In genomic region chr16:18345243-18345642, GRCm38 (mm10) we compare ENCODE assay signal across 8 mouse cellular contexts. TPM values are rescaled to one million over a fixed set of nuclear protein-coding genes. Genes with fewer than 3 reads are reported as not detected.
A peak's percentile ranks its signal among the peaks of the same experiment; 100 is the strongest.
DNase-seq lines count a peak whose midpoint lies in the region; ATAC-seq and TF ChIP-seq lines count a peak whose summit lies in the region.

No protein-coding gene starts in this region.

- peak; percentile 98 for TF ChIP-seq CTCF in liver, embryonic 14.5 days (IDR thresholded peaks at IDR 0.05; ENCODE audit: low read depth)

- H3K9me3 ChIP-seq in liver, embryonic 14.5 days (ENCODE audit: control insufficient read depth, low read length), result no peaks in the 10 kb centered on the region
- H3K9me3 ChIP-seq in neural tube, embryonic 14.5 days (ENCODE audit: control insufficient read depth, low read length), result no peaks in the 10 kb centered on the region

- H3K36me3 ChIP-seq in liver, embryonic 14.5 days (replicated peaks; ENCODE audit: control insufficient read depth, insufficient read depth, low read depth), result no peaks in the 10 kb centered on the region
- no peaks in the 10 kb centered on the region for H3K36me3 ChIP-seq in neural tube, embryonic 14.5 days (ENCODE audit: control insufficient read depth, insufficient read depth, low read length)

- H3K4me2 ChIP-seq in liver, embryonic 14.5 days (ENCODE audit: low read depth), result no peak overlapping the region
- no peak overlapping the region for H3K4me2 ChIP-seq in neural tube, embryonic 14.5 days (ENCODE audit: low read depth, low read length)

- ATAC-seq in liver, embryonic 14.5 days (ENCODE audit: insufficient read depth), result no peak
- ATAC-seq in neural tube, embryonic 14.5 days (ENCODE audit: low read depth), result peak; percentile 12; the same call in 1 of the 2 replicates

- no peak overlapping the region for H3K9ac ChIP-seq in liver, embryonic 14.5 days (replicated peaks)
- no peak overlapping the region for H3K9ac ChIP-seq in neural tube, embryonic 14.5 days (replicated peaks; ENCODE audit: low read depth, low read length)

- intact Hi-C loops in heart, postnatal 10 days (cut with DNase I), result loop anchor here (2.0 to 5.0 kb wide), 3 partner anchors 62 to 272 kb away; partner anchors contain the start of genes Comt and Txnrd2

- H3K27me3 ChIP-seq in liver, embryonic 14.5 days (ENCODE audit: control insufficient read depth, insufficient read depth, low read length), result peaks cover 40% of the 10 kb centered on the region
- H3K27me3 ChIP-seq in neural tube, embryonic 14.5 days (ENCODE audit: control insufficient read depth, insufficient read depth, low read length), result no peaks in the 10 kb centered on the region; the same call in 1 of the 2 replicates

- TF ChIP-seq EP300 in liver, embryonic 14.5 days (IDR thresholded peaks at IDR 0.05; ENCODE audit: low read depth), result no peak

- H3K4me3 ChIP-seq in liver, embryonic 14.5 days (ENCODE audit: insufficient read depth in 1 of 2, low read depth in 2 of 2, low read length in 2 of 2), result no peak overlapping the region
- H3K4me3 ChIP-seq in neural tube, embryonic 14.5 days (ENCODE audit: low read depth, low read length), result no peak overlapping the region

- peaks cover 11 to 33% of the 10 kb centered on the region in 2 experiments for H3K4me1 ChIP-seq in liver, embryonic 14.5 days (replicated peaks; ENCODE audit: control insufficient read depth in 2 of 2, insufficient read depth in 2 of 2, low read length in 1 of 2)
- H3K4me1 ChIP-seq in neural tube, embryonic 14.5 days (ENCODE audit: control insufficient read depth, insufficient read depth, low read length), result peaks cover 34% of the 10 kb centered on the region

- peak; percentile 60 to 75 for DNase-seq in CD8-positive naive resting alpha-beta T cell, adult 2 months (ENCODE audit: low read depth in 2 of 2, low spot score in 2 of 2)
- peak; percentile 98 for DNase-seq in brain, adult 2 months (ENCODE audit: low read depth, low spot score)
- DNase-seq in fibroblast of lung, adult 2 months (ENCODE audit: low read depth), result peak; percentile 91
- DNase-seq in heart, postnatal 10 days, result peak; percentile 92
- peak; percentile 93 to 95 for DNase-seq in kidney, postnatal 36 days
- DNase-seq in liver, embryonic 14.5 days (ENCODE audit: low read depth in 3 of 3, low spot score in 3 of 3), result peak; percentile 64 to 72 (median 69)
- peak; percentile 90 for DNase-seq in testis, postnatal 10 days (ENCODE audit: low spot score)

- H3K27ac ChIP-seq in liver, embryonic 14.5 days, result no peak overlapping the region
- H3K27ac ChIP-seq in neural tube, embryonic 14.5 days (ENCODE audit: low read depth, low read length), result no peak overlapping the region

- 0% methylated on average over 3 of the region's 3 CpGs for WGBS in liver, embryonic 14.5 days (ENCODE audit: insufficient replicate concordance)
- WGBS in neural tube, embryonic 14.5 days, result 10% methylated on average over 3 of the region's 3 CpGs

RNA-seq across cellular contexts. Expression of gene Tango2, which starts 2.7 kb away (rescaled TPM):
- total RNA-seq in heart, postnatal 10 days (2021), result 10 to 100 TPM; 62.7 to 65.3 TPM
- 44.3 and 44.5 TPM in 2 replicates for polyA plus RNA-seq in liver, embryonic 14.5 days (2012; rRNA removed)
- polyA plus RNA-seq in liver, embryonic 14.5 days (2014; fragmentation: Nextera tagmentation; extraction: Ambion mirVana), result 58.8 and 70.3 TPM in 2 replicates
- 99.8 and 114 TPM in 2 replicates for polyA plus RNA-seq in neural tube, embryonic 14.5 days (2014; fragmentation: Nextera tagmentation; extraction: Ambion mirVana)

RNA-seq across cellular contexts. Expression of gene Arvcf, which starts 2.7 kb away (rescaled TPM):
- total RNA-seq in heart, postnatal 10 days (2021), result 10 to 100 TPM; 25.0 to 33.6 TPM
- polyA plus RNA-seq in liver, embryonic 14.5 days (2012; rRNA removed), result 6.0 and 6.4 TPM in 2 replicates
- 4.7 and 7.4 TPM in 2 replicates for polyA plus RNA-seq in liver, embryonic 14.5 days (2014; fragmentation: Nextera tagmentation; extraction: Ambion mirVana)
- polyA plus RNA-seq in neural tube, embryonic 14.5 days (2014; fragmentation: Nextera tagmentation; extraction: Ambion mirVana), result 60.2 and 73.5 TPM in 2 replicates

RNA-seq across cellular contexts. Expression of gene Dgcr8, which starts 56.2 kb away (rescaled TPM):
- 10 to 100 TPM; 26.0 to 27.2 TPM for total RNA-seq in heart, postnatal 10 days (2021)
- polyA plus RNA-seq in liver, embryonic 14.5 days (2012; rRNA removed), result 15.5 and 23.4 TPM in 2 replicates
- 8.8 and 10.4 TPM in 2 replicates for polyA plus RNA-seq in liver, embryonic 14.5 days (2014; fragmentation: Nextera tagmentation; extraction: Ambion mirVana)
- polyA plus RNA-seq in neural tube, embryonic 14.5 days (2014; fragmentation: Nextera tagmentation; extraction: Ambion mirVana), result 40.8 and 42.1 TPM in 2 replicates
